Mouse (Mus musculus) T-helper 2 cell (primary cell): ENCODE measurements around the gene Pard3b.

Source experiments
- in situ Hi-C: fragments of 300-600 bp; cut with MboI, MseI; formaldehyde crosslinking; loops from one replicate; pipeline ENCODE4 v1.15.1; 2025; ENCODE audit warnings: high pct_unique_total_duplicates

The Pard3b gene

DNA sequence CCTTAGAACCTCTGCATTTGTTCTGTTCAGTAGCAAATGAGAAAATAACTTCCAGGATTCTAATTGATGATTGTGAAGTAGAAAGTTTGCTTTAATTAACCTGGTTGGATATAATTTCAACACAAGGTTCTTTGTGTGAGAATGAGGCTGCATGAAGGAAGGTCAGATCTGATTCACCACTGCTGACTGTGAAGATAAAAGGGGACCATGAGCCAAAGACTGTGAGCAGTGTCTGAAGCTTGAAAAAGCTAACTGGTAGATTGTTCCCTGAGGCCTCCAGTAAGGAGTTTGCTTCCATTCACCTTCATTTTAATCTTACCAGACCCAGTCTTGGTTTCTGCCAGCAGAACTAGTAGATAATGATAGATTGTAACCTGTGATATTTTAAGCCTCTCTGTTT is 108.9 kb downstream of the Pard3b start:
- in situ Hi-C loops = no loop called here

DNA sequence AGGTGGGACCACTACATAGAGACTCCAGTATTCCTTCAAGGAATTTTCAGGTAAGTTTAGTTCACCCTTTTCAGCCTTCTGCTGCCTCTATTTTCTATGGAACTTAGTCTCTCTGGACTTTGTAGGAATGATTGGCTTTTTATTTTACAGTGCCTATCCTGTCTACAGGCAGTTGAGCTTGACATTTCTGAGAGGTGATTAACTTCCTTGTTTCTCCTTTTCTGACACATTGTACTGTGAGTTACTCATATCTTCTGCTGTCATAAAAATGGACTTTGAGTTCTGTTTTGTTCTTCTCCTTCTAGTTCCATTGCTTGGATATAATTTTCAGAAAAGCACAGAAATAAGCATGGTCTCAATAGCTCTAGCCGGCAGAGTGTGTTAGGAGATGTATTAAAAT is 112.4 kb downstream of the Pard3b start:
- in situ Hi-C loops = no loop called here

DNA sequence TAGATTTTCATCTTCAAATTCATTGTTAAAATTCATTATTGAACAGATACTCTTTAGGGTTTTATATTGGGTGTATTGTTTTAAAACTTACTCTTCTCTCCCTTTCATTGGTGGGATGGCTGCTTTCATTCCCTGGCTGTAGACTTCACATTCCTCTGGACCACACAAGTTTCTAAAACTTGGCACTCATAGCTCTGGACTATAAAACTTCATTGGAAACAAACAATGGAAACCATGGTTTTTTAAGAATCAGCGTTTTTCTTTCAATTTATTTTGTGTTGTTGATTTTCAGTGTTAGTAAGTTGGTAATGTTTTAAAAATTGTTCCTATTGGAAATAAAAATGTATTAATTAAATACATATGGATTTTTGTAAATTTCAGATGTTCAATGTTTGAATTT is 118.1 kb downstream of the Pard3b start:
- in situ Hi-C loops = no loop called here

DNA sequence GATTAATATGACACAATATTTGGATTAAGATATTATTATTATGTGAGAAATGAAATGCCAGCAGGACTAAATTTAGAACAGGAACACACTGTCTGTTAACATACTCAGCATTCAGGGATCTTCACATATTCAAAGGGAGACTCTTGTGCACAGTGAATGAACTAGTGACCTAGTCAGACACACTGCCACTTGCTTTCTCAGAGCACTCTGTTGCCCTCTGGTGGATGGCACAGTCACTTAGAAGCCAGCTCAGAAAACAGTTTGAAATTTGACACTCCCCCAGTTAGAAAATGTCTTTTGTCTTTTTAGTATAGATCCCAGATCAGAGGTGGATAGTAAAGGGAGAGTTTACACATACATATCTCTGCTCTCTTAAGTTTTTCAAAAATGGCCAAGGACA is 132.6 kb downstream of the Pard3b start:
- in situ Hi-C loops = loop anchor here (5.0 kb wide), 1 partner anchor 394 kb away; no protein-coding TSS in a partner anchor

DNA sequence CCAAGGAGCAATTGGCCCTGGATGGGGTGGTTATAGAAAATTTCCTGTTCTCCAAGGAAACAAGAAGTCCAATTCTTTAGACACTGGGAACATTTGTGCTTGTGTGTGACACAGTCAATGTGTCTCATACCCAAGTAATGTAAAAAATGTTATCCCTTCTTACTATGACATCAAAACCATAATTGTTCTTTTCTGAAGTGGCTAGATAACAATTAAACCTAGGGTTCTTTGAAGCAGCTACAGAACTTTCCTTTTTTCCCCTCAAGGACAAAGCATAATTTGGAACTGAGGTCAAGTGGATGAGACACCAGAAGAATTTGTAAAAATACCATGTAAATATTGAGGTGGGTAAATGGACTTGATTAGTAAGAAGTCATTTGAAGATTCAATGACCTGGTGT is 140.1 kb downstream of the Pard3b start:
- in situ Hi-C loops = no loop called here

DNA sequence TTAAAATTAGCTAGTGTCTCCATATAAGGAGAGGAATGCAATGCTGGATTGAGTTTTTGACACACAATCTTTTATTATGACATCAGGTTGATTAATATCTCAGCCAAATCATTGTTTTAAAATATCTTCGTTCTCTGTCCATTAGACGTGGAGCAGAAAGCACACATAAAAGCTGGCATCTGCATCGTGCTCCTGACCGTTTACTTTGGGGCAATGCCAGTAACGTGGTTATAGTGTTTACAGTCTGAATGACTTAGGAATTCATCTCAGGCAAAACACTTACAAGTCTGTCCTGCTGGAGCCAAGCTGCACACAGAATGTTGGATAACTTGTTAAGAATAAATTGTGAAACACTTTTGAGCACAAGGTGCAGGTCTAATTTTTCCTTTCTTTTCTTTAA is 141.3 kb downstream of the Pard3b start:
- in situ Hi-C loops = no loop called here

DNA sequence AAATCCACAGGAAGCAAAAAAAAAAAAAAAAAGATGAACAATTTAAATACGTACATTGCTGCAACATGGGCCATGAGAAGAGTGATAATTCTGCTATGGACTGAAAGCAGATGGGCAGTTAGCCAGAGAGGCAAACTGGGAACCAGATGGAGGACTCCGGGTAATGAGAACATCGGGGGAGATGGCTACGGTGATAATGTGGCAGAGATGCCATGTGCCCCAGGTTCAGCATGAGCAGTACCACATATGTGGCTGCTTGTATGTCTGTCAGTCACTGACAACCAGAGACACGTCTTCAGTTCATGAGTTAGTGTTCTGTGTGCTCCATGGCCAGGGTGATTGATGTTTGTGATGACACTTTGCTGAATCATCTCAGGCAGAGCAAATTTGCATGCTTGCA is 157.7 kb downstream of the Pard3b start:
- in situ Hi-C loops = no loop called here

DNA sequence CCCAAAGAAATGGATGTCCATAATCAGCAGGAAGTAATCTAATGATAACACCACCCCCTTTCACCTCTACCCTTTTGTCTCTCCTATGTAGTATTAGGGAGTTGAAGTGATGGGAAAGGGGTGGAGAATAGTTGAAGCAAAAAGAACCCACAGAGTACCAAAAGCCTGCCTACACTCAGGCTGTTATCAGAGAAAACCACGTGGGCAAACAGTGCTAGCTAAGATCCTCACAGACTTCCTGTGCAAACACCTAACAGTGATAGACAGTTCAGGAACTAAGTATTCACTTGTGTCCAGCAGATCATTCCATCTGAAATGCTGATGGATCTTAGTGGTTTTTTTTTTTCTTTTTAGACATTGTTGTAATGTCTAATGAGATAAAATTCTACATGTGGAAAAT is 181.6 kb downstream of the Pard3b start:
- in situ Hi-C loops = loop anchor here (10.0 kb wide), 1 partner anchor 555 kb away; no protein-coding TSS in a partner anchor

DNA sequence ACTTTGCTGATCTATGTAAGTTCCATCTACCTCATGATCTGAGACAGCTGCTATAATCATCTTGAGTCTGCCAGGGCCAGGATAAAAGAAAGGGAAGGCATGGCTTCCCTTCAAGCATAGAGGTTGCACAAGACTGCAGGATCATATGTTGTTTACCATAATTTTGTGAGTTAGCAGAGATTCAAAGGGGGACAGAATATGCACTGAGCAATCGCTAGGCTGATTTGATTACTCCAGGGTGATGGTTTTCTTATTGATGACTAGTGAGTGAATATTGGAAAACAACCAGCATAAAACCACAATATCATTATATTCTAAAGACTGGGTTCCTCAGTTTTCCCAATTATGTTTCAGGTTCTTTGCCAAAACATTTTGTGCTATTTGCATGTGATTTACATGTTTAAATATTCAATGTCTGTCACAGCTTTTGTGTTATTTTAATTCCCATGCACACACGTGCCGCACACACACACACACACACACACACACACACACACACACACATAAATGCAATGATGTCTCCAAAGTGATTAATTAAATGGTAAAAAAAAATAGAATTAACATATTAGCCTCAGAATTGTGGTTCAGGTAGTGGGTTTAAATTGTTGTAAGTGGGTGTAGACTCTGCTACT is 187.1 kb downstream of the Pard3b start:
- in situ Hi-C loops = loop anchor here (10.0 kb wide), 1 partner anchor 549 kb away; no protein-coding TSS in a partner anchor

DNA sequence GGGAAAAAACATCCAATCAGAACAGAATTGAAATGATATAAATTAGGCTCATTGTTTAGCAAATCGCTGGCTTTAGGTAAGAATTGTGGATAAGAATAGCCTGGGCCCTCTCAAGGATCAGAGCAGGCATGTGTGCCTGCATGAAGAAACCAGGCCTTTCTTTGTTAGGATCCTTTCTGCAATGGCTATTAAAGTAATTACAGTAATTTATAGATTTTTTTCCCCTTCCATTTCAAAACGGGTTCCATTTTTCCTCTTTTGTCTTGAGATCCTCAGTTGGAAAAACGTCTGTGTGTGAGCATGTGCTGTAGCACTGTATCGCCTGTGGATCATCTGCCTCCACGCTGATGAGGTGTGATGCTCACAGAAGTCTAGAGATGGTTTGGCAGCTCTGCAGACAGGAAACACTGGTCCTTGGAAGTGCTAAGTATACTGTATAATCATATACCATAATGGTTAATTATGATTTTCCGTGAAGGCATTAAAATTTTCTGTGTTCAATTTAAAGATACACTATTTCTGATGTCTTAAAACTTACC is 198.5 kb downstream of the Pard3b start:
- in situ Hi-C loops = no loop called here

DNA sequence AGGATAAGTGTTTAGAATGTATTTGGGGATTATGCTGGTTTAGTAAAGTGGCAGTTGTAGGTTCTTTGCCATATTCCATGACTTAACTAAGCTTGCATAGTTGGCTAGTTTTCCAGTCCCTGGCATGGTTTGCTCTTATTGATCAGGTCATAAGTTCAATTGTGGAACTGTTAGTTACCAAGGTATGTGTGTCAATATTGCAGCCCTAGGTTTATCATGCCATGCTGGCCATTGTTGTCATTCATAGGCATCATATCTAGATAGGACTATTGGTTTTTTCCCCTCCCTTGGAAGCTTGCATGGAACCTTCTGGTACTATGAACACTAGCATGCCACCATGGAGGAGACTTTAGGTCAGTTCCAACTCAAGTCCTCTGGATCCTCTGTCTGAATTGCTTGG is 208.0 kb downstream of the Pard3b start:
- in situ Hi-C loops = no loop called here

DNA sequence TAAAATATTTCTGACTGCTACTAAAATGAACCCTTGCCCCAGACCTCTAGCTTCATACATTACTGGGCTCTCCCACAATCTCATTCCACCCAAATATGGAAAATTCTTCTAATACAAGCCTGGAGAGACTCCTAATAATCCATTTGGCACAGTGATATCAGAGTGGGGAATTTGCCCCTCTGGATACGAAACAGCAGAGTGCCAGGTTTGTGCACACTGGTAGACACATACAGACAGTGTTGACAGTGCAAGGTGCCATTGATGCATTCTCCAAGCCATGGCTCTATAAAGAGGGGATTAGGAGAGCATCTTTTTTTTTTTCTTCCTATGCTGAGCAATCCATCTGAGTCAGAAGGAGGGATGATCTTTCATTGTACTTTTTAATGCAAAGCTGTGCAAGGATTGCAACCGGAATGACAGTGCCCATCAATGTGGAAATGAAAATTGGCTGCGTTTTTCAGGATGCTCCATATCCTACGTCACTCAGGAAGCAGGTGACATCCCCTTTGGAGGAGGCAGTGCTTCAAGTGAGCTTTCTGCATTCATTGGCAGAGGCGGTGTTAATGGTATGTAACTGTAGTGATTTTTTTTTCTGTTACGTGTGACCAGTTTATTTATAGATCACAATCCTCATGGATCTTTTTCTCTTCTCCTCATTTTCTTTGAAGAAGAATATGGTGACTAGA is 210.5 kb downstream of the Pard3b start:
- in situ Hi-C loops = no loop called here

DNA sequence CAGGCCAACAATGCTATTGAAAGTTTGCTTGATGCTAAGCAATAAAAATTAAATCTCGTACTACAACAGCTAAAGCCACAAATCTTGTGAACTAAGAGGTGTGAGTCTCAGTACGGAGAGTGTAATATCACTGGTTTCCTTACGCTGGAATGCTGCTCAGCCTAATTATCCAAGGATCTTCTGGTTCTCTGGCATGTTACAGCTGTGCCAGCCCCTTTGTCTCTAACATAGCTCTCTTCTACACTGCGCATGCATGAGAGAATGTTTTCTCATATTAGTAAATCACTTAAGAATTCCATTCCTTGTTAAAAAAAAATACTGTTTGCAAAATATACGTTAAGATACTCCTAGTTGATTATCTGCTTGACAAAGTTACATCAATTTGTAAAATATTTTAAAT is 211.8 kb downstream of the Pard3b start:
- in situ Hi-C loops = no loop called here

DNA sequence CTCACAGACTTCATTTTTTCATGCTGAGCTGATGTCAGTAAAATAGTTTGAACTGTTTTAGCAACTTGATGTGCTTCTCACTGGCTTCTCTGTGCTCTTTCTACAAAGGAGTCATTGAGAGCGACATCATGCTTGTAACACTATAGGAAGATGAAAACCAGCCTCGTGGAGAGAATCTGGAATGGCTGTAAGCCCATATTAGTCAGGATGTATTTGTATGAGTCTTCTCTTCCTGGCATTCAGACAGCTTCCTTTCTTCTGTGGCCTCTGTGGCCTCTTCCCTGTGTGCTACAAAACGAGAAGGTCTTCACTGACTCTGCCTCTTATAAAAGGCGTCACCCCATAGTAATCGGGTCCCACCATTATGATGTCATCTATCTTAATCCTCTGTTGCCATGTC is 212.6 kb downstream of the Pard3b start:
- in situ Hi-C loops = no loop called here

DNA sequence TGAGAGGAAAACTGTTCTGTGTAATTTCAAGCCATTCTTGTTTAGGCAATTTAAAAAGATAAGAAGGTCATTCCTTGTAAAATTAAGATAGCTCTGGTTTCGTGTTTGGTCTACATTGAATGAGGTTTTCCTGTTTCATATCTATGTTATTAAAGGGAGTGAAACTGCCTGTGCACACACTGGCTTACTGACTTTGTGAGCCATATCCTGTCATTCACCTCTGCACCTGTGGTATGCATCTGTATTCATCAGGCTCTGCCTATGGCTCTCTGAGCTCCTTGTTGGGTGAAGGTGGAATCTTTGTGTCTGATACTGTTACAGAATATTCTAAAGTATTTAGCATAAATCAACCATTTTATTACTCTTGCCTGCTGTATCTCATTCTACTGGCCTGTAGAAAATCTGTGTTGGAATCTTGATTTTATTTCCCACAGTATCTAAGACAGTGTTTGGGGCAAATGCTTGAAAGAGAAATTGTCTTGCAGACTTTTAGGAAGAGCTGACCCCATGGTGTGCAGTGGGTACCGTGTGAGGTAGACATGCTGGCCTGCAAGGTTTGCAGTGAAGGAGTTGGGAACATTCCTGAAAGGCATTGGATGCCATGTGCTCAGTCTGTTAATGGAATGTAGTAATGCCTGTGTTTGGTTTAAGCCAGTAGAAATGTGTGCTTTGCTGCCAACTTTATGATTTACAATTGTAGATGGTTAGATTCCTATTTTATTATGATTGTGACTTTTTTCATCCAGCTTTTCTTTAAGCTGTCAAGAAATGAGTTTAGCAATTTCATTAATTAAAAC is 228.9 kb downstream of the Pard3b start:
- in situ Hi-C loops = no loop called here

DNA sequence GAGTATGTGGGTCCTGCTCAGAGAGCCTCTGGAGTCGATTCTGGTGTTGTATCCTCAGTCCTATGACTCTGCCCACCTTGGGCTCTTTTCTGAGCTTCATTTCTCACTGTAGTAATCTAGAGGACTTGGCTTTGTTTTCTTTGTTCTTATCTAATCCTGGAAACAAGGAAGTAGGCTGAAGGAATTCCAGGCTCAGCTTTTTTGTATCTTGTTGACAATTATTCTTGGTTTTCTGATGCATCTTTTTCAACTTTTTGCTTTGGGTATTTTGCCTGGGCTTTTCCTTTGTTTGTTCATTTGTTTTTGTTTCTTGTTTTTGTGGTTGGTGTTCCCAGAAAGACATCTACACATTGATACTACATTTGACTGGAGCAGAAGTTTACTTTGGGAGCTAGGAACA is 236.3 kb downstream of the Pard3b start:
- in situ Hi-C loops = no loop called here

DNA sequence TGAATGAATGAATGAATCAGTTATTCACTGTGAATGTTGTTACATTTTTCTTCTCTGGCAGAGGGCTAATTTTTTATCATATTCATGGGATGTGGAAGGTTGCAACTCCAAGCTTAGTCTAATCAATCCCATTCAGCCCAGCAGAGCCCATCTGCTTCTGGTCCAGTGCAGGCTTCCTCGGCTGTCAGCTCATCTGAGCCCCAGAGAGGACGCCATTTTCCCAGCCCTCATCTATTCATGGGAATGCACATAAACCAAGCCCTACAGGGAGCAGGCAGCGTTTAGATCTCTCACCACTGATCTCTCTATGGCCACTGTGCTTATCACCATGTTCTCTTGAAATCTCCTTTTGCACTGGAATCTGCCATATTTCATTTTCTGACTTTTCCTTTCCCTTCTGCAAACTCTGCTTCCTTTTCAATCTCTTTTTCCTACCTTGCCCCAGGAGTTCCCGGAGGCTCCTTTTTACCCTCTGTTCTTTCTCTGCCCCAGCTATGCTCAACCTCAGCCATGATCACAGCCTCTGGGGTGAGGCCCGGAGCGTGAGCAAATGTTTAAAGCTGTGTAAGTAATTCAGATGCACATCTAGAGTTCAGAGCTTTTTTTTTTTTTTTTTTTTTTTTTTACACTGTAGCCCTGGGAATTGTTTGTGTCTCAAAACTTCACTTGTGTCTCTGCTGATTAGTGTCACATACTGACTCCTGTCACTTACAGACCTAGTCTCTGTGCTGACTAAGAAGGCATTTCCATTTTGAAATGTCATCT is 241.3 kb downstream of the Pard3b start:
- in situ Hi-C loops = no loop called here

DNA sequence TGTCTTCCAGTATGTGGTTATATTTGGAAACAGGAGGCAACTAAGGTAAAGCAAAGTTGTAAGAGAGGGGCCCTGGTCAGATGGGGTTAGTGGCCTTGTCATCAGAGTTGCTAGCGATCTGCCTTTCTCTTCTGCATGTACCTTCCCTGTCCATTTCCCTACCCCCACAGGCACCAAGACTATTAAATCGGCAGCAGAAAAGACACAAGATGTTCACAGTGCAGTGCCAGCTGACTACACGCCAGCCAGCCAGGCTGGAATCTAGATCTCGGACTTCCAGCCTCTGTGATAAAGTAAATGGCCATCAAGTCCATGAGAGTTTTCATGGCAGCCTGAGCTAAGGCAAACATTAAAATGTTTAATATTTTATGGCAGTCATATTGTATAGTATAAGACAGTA is 257.4 kb downstream of the Pard3b start:
- in situ Hi-C loops = no loop called here

DNA sequence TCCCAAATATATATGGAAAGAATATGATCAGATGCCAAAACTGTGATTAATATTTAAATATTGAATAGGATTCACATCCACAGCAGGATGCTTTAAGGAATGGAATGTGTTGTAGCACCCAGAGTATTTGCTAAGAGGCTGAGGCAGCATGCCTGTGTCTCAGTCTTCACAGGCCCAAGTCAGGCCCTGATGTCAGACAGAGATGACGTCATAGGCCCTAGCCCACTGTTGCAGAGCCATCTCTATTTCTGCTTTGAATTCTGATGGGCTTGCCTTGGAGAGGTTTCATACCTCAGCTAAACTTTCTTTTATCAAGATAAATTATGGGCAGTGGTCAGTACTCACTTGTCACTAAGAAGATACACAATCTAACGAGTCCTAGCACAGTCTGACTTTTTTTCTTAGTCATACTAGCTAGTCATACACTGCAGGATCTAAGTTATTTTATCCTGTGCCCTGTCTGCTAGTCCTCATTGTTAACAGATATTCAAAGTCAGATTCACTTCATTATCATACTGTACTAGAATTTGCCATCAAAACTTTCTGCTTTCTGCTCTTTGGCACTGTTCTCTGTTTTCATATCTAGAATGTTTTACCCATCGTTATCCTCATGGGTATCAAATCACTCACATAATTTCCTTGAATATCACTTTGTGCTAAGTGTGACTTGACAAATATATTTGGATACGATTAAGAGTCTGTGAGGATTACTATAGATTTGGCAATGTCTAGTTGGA is 264.8 kb downstream of the Pard3b start:
- in situ Hi-C loops = no loop called here

DNA sequence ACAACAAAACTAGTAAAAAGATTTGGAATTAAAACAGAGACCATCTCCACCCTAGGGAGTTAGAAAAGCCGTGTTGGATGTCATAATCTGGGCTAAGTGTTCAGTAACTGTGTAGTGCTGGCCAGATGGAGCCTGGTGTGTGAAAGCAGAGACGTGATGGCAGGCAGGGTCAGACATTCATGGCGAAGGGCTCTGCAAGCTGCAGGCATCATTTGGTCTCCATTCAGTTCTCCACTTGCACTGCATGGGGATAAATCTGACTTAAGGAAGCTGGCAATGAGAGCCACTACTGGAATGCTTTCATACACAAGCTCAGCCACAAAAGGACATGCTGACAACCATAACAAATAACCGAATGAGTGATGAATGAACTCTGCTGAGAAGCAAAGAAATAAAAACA is 265.4 kb downstream of the Pard3b start:
- in situ Hi-C loops = no loop called here

DNA sequence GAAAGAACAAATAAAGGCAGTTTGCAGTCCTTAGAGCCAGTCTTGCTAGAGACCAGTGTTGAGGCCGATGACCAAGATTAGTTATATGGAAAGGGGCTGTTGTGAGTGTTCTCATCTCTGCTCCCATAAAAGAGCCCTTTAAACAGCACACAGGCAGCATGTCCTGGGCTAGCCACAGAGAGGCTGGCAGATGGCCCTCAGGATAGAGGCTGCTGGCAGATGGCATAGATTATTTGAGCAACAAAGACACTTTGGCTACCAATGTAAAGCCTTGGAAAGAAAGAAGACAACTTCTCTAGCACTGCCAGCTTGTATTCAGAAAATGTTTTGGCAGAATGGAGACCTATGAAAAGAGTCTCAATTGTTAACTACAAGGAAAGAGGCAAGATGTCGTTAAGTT is 274.3 kb downstream of the Pard3b start:
- in situ Hi-C loops = no loop called here
